Mouse (Mus musculus): ENCODE measurements around the gene C4b. TPM values are rescaled to one million over a fixed set of nuclear protein-coding genes. Genes with fewer than 3 reads are reported as not detected.
"Not testable (repeated sequence)": the region's sequence is repeated elsewhere in the genome, so short reads cannot be mapped to it uniquely, and the experiment has no call there.

The C4b gene
- total RNA-seq, 2 experiments from 2014 or later = 5.2 to 8.0 TPM

GRCm38 (mm10) chr17:34714181-34714907, 29.3 kb downstream of the C4b start:
- not testable (repeated sequence) for DNase-seq (ENCODE audit: low spot score in 2 of 2)
- intact Hi-C loops (cut with DNase I) = loop anchor here (5.0 kb wide), 1 partner anchor 62 kb away; no protein-coding TSS in a partner anchor

GRCm38 (mm10) chr17:34712951-34713350, 30.7 kb downstream of the C4b start:
- peak; percentile 48 to 65 for DNase-seq (ENCODE audit: low spot score in 2 of 2)
- intact Hi-C loops (cut with DNase I) = loop anchor here (5.0 kb wide), 1 partner anchor 61 kb away; no protein-coding TSS in a partner anchor

- DNase-seq (ENCODE audit: low spot score in 2 of 2); intact Hi-C loops (cut with DNase I): not testable (repeated sequence)
Measured at GRCm38 (mm10) chr17:34706476-34706875, 37.2 kb downstream of the C4b start.

- DNase-seq (ENCODE audit: low spot score in 2 of 2) = peak; percentile 32 to 59
- intact Hi-C loops (cut with DNase I) = loop anchor here (5.0 kb wide), 1 partner anchor 77 kb away; no protein-coding TSS in a partner anchor
Measured at GRCm38 (mm10) chr17:34700671-34701071, 43.0 kb downstream of the C4b start.

GRCm38 (mm10) chr17:34699575-34700408, 43.9 kb downstream of the C4b start:
- intact Hi-C loops (cut with DNase I) = loop anchor here (5.0 kb wide), 1 partner anchor 78 kb away; no protein-coding TSS in a partner anchor
- peak; percentile 68 to 75 for DNase-seq (ENCODE audit: low spot score in 2 of 2)

GRCm38 (mm10) chr17:34692906-34693305, 50.8 kb downstream of the C4b start:
- DNase-seq (ENCODE audit: low spot score in 2 of 2) = no peak
- intact Hi-C loops (cut with DNase I) = no loop called here

- intact Hi-C loops (cut with DNase I) = no loop called here
- no peak for DNase-seq (ENCODE audit: low spot score in 2 of 2)
Measured at GRCm38 (mm10) chr17:34690458-34690857, 53.2 kb downstream of the C4b start.

GRCm38 (mm10) chr17:34688889-34689288, 54.8 kb downstream of the C4b start:
- DNase-seq (ENCODE audit: low spot score in 2 of 2) = no peak
- intact Hi-C loops (cut with DNase I) = no loop called here

GRCm38 (mm10) chr17:34685120-34686110, 58.3 kb downstream of the C4b start:
- peak in 1 of 2 experiments; percentile 33 for DNase-seq (ENCODE audit: low spot score in 2 of 2)
- intact Hi-C loops (cut with DNase I) = no loop called here

- intact Hi-C loops (cut with DNase I) = no loop called here
- no peak for DNase-seq (ENCODE audit: low spot score in 2 of 2)
Measured at GRCm38 (mm10) chr17:34684253-34684893, 59.3 kb downstream of the C4b start.

- no peak for DNase-seq (ENCODE audit: low spot score in 2 of 2)
- intact Hi-C loops (cut with DNase I) = no loop called here
Measured at GRCm38 (mm10) chr17:34683686-34684220, 59.9 kb downstream of the C4b start.

GRCm38 (mm10) chr17:34683179-34683578, 60.5 kb downstream of the C4b start:
- intact Hi-C loops (cut with DNase I) = no loop called here
- DNase-seq (ENCODE audit: low spot score in 2 of 2) = no peak

- no peak for DNase-seq (ENCODE audit: low spot score in 2 of 2)
- intact Hi-C loops (cut with DNase I) = no loop called here
Measured at GRCm38 (mm10) chr17:34681881-34682536, 61.7 kb downstream of the C4b start.

GRCm38 (mm10) chr17:34681132-34681571, 62.5 kb downstream of the C4b start:
- DNase-seq (ENCODE audit: low spot score in 2 of 2) = no peak
- intact Hi-C loops (cut with DNase I) = no loop called here

GRCm38 (mm10) chr17:34680621-34681020, 63.1 kb downstream of the C4b start:
- no peak for DNase-seq (ENCODE audit: low spot score in 2 of 2)
- intact Hi-C loops (cut with DNase I) = no loop called here

- DNase-seq (ENCODE audit: low spot score in 2 of 2) = no peak
- intact Hi-C loops (cut with DNase I) = no loop called here
Measured at GRCm38 (mm10) chr17:34680191-34680590, 63.5 kb downstream of the C4b start.
